Mouse (Mus musculus): ENCODE results near the gene H2afz. TPM values are rescaled to one million over a fixed set of nuclear protein-coding genes. Genes with fewer than 3 reads are reported as not detected.

Gene H2afz
- polyA plus RNA-seq, 1 experiment from 2014 or later, result 1,983 TPM

DNA sequence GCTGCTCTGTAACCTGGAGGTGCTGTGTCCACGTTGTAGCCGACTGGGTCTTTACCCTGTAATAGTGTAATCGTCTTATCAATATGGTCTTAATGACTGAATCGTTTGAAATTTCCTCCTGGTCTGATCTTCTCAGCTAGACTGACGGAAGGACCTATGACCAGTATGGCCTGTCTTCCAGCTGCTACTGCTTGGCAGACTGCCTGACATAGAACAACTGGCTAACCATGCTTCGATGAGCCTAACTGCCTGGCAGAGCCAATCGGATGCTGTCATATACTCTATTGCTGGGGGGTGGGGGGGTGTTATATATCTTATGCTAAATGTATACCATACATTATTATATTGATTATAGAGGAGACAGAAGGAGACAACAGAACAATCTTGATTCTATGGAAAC is 8.2 kb upstream of the H2afz start:
- H3K9me3 ChIP-seq (replicated peaks; ENCODE audit: control insufficient read depth, low read length), result no peaks in the 10 kb centered on the region
- no peak overlapping the region for H3K27ac ChIP-seq (ENCODE audit: low read depth, low read length)
- no peak overlapping the region for H3K4me3 ChIP-seq (ENCODE audit: low read depth, low read length)
- ATAC-seq (no peak), DNase-seq (ENCODE audit: low spot score) (no peak)
- no peak overlapping the region for H3K4me2 ChIP-seq (ENCODE audit: low read length)
- no peaks in the 10 kb centered on the region for H3K4me1 ChIP-seq (ENCODE audit: control insufficient read depth, insufficient read depth, low read length)
- no peaks in the 10 kb centered on the region for H3K36me3 ChIP-seq (ENCODE audit: control insufficient read depth, insufficient read depth, low read length)
- H3K9ac ChIP-seq (ENCODE audit: low read length), result no peak overlapping the region
- no peaks in the 10 kb centered on the region for H3K27me3 ChIP-seq (replicated peaks; ENCODE audit: control insufficient read depth, insufficient read depth, low read length)
- 81% methylated on average over 7 of the region's 7 CpGs for WGBS

DNA sequence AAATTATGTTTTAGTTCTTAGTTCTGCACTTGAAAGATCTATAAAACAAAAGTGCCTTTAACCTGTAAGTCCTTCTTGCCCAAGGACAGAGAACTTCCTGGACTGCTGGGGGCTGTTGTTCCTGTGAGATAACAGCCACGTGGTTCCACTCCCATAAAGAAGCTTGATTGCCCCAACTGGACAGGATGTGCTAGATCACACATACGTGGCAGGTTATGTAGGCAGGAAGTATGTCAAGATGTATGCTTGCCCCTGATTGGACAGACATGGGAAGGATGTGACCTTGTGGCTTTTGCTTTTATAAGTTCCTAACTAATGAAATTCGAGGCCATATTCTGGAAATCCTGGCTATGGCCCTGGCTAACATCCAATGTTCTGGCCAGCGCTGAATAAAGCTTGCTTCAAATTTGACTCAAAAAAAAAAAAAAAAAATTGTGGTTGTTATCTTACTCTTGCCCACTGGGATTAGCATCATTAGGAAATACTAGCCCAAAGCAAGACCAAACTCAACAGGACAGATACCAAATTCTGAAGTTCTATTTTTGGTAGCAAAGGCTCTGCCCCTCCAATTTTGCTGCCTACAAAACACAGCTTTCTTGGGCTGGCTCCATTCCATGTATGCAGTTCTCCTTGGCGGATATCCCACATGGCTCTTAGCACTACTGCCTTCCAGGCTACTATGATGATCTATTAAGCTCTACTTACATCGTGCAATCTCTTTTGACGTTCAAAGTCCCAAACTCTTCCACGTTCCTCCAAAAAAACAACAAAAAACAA is 3.7 kb upstream of the H2afz start:
- H3K27ac ChIP-seq (ENCODE audit: low read depth, low read length), result no peak overlapping the region
- H3K9ac ChIP-seq (ENCODE audit: low read length), result no peak overlapping the region
- ATAC-seq, result no peak
- no peak overlapping the region for H3K4me2 ChIP-seq (ENCODE audit: low read length)
- no peaks in the 10 kb centered on the region for H3K4me1 ChIP-seq (ENCODE audit: control insufficient read depth, insufficient read depth, low read length)
- DNase-seq (ENCODE audit: low spot score), result peak; percentile 45
- no peaks in the 10 kb centered on the region for H3K36me3 ChIP-seq (ENCODE audit: control insufficient read depth, insufficient read depth, low read length)
- no peak overlapping the region for H3K4me3 ChIP-seq (ENCODE audit: low read depth, low read length)
- no peaks in the 10 kb centered on the region for H3K27me3 ChIP-seq (replicated peaks; ENCODE audit: control insufficient read depth, insufficient read depth, low read length)
- no peaks in the 10 kb centered on the region for H3K9me3 ChIP-seq (replicated peaks; ENCODE audit: control insufficient read depth, low read length)
- 81% methylated on average over 8 of the region's 8 CpGs for WGBS

DNA sequence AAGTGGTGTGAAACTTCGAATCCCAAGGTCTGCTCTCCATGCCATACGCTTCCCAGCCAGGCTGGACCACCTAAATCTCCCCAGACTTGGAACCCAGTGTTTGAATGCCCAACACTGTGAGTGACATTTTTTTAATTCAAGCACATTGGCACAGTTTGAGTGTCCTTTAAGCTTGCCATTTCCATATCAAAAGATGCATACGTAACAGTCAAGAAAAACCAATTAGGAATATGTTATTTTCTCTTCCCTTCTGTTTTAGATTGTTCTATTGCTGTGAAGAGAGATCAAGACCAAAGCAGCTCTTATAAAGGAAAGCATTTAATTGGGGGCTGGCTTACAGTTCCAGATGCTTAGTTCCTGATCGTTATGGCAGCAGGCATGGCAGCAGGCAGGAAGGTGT is 2.9 kb upstream of the H2afz start:
- Histone ChIP-seq H3K9ac (ENCODE audit: low read length) (no peak overlapping the region), H3K36me3 (ENCODE audit: control insufficient read depth, insufficient read depth, low read length) (0 out of 2 replicates have a peak, but pooled peaks cover 5% of the 10 kb centered on the region), H3K27ac (ENCODE audit: low read depth, low read length) (no peak overlapping the region), H3K4me1 (ENCODE audit: control insufficient read depth, insufficient read depth, low read length) (no peaks in the 10 kb centered on the region), H3K9me3 (replicated peaks; ENCODE audit: control insufficient read depth, low read length) (no peaks in the 10 kb centered on the region), H3K4me2 (ENCODE audit: low read length) (no peak overlapping the region), H3K27me3 (replicated peaks; ENCODE audit: control insufficient read depth, insufficient read depth, low read length) (no peaks in the 10 kb centered on the region), H3K4me3 (ENCODE audit: low read depth, low read length) (no peak overlapping the region)
- no peak for ATAC-seq
- peak; percentile 59 for DNase-seq (ENCODE audit: low spot score)
- WGBS, result 24% methylated on average over 4 of the region's 4 CpGs

DNA sequence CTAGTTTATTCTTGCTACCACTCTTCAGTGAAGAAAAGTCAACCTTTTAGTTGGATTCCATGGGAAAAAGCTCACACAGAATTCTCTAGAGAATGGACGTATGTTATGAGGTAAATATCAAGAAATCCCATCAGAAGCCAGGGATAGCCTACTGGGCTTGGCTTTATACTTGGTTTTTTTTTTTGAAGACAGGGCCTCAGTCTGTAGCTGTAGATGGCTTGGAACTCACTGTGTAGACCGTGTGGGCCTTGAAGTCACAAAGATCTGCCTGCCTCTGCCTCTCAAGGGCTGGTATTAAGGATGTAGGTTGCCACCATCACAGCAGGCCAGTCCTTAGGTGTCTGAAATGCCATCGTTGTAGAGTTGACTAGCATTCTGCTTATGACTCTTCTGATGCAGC is 1.7 kb upstream of the H2afz start:
- no peak overlapping the region for H3K9ac ChIP-seq (ENCODE audit: low read length)
- H3K27me3 ChIP-seq (replicated peaks; ENCODE audit: control insufficient read depth, insufficient read depth, low read length), result no peaks in the 10 kb centered on the region
- ATAC-seq, result no peak
- no peak overlapping the region for H3K27ac ChIP-seq (ENCODE audit: low read depth, low read length)
- 90% methylated on average over 3 of the region's 3 CpGs for WGBS
- no peak overlapping the region for H3K4me2 ChIP-seq (ENCODE audit: low read length)
- H3K4me1 ChIP-seq (ENCODE audit: control insufficient read depth, insufficient read depth, low read length), result peaks cover 3% of the 10 kb centered on the region; the same call in 1 of the 2 replicates
- H3K36me3 ChIP-seq (ENCODE audit: control insufficient read depth, insufficient read depth, low read length), result peaks cover 11% of the 10 kb centered on the region; the same call in 1 of the 2 replicates
- DNase-seq (ENCODE audit: low spot score), result no peak
- no peaks in the 10 kb centered on the region for H3K9me3 ChIP-seq (replicated peaks; ENCODE audit: control insufficient read depth, low read length)
- no peak overlapping the region for H3K4me3 ChIP-seq (ENCODE audit: low read depth, low read length)

DNA sequence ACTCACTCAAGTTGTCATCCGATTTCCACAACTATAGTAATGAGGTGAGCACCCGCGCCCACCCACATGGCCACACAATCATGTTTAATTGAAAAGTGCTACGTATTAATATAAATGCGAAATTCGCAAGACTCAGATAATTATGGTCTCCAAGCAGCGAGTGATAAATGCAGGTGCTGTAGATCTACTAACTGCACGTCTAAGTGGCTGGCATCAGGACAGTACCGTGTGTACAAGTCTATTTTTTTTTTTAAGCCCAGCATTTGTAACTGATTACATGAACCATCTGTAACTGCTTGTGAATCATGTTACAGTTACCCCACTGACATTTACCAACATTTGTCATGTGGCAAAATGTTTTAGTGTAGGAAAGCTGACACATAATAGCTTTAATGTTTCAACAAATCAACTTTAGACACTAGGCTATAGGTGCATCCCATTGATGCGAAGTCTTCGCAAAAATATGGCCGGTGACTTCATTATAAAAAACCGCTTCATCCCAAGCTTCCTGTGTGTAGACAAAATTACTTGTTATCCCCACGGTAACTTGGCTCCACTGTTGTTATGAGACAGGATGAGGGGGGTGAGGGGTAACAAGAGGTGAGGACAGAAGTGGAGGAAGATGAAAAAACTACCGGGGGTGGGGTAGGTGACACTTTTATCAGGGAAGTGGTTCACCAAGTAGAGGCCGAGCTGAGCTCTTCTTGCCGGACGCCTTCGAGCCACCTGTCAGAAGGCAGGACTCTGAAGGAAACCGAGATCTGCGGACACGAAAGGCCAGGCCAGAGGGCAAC is 760 bp upstream of the H2afz start:
- H3K4me3 ChIP-seq (ENCODE audit: low read depth, low read length), result peak overlapping the region; percentile 84

DNA sequence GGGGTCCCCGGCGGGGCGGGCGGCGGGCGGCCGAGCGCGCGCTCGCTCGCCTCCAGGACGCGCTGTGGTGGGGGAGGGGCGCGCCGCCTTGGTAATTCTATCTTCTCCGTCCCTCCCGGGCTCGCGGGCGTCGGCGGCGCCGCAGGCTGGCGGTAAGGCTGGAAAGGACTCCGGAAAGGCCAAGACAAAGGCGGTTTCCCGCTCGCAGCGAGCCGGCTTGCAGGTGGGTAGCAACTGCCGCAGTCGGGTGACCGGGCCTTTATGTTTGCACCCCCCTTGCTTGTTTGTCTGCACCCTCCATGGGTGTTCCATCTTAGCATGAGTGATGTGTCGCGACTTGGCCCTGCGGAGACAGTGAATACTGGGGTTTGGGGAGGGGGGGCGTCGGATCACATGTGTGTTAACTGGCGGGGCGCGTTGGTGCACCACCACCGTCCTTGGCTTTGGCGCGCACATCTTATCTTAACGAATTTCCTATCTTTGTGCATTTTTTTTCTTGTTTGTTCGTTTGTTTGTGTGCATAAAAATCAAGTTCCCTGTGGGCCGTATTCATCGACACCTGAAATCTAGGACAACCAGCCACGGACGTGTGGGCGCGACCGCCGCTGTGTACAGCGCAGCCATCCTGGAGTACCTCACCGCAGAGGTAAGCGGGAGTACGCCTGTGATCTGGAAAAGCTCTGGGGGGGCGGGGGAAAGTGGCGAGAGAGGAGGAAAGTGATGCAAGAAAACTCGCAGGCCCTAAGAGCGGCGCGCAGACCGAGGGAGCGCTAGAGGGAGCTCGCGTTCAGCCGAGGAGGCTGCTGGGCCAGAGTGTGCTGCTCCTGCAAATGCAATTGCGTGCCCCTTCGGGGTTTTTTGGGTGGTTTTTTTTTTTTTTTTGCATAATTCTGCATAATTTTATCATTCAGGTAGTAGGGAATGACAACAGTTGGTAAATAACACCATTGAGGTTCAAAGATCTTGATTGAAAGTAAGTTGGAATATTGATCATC is 998 bp downstream of the H2afz start:
- peak overlapping the region; percentile 50 for H3K4me2 ChIP-seq (ENCODE audit: low read length)
- peaks cover 11% of the 10 kb centered on the region; the same call in 1 of the 2 replicates for H3K36me3 ChIP-seq (ENCODE audit: control insufficient read depth, insufficient read depth, low read length)
- peak overlapping the region; percentile 84 for H3K4me3 ChIP-seq (ENCODE audit: low read depth, low read length)
- H3K27ac ChIP-seq (ENCODE audit: low read depth, low read length), result peak overlapping the region; percentile 97
- WGBS, result under 1% methylated on average over 69 of the region's 74 CpGs
- H3K27me3 ChIP-seq (replicated peaks; ENCODE audit: control insufficient read depth, insufficient read depth, low read length), result no peaks in the 10 kb centered on the region
- peak overlapping the region; percentile 95 for H3K9ac ChIP-seq (ENCODE audit: low read length)
- peaks cover 6% of the 10 kb centered on the region for H3K4me1 ChIP-seq (ENCODE audit: control insufficient read depth, insufficient read depth, low read length)
- DNase-seq (ENCODE audit: low spot score) (peak; percentile 96), ATAC-seq (peak; percentile 41)
- no peaks in the 10 kb centered on the region for H3K9me3 ChIP-seq (replicated peaks; ENCODE audit: control insufficient read depth, low read length)

More for the DNA sequence above, 760 bp upstream of the H2afz start:
- peaks cover 6% of the 10 kb centered on the region for H3K4me1 ChIP-seq (ENCODE audit: control insufficient read depth, insufficient read depth, low read length)
- H3K27ac ChIP-seq (ENCODE audit: low read depth, low read length), result peak overlapping the region; percentile 97
- H3K36me3 ChIP-seq (ENCODE audit: control insufficient read depth, insufficient read depth, low read length), result peaks cover 11% of the 10 kb centered on the region; the same call in 1 of the 2 replicates
- ATAC-seq (no peak), DNase-seq (ENCODE audit: low spot score) (peak; percentile 30)
- peak overlapping the region; percentile 60 for H3K9ac ChIP-seq (ENCODE audit: low read length)
- peak overlapping the region; percentile 61 for H3K4me2 ChIP-seq (ENCODE audit: low read length)
- no peaks in the 10 kb centered on the region for H3K9me3 ChIP-seq (replicated peaks; ENCODE audit: control insufficient read depth, low read length)
- WGBS, result 40% methylated on average over 22 of the region's 22 CpGs
- no peaks in the 10 kb centered on the region for H3K27me3 ChIP-seq (replicated peaks; ENCODE audit: control insufficient read depth, insufficient read depth, low read length)

DNA sequence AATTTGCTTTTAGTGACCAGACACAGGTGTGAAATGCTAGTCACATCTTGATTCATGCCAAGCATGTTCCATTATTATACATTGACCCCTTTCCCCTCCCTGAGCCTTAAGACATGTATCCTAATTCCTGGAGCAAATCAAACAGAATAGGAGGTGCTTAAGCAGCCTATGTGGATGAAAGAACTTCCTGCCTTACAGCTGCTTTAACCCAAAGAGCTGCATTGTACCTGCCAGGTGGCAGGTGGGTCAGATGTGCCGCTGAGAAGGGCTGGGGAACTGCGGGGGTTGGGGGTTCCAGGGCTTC is 2.8 kb downstream of the H2afz start:
- H3K4me3 ChIP-seq (ENCODE audit: low read depth, low read length), result peak overlapping the region; percentile 82
- 2% methylated on average over 2 of the region's 2 CpGs for WGBS
- no peaks in the 10 kb centered on the region for H3K9me3 ChIP-seq (replicated peaks; ENCODE audit: control insufficient read depth, low read length)
- H3K27ac ChIP-seq (ENCODE audit: low read depth, low read length), result peak overlapping the region; percentile 97
- DNase-seq (ENCODE audit: low spot score), result no peak
- H3K4me1 ChIP-seq (ENCODE audit: control insufficient read depth, insufficient read depth, low read length), result peaks cover 6% of the 10 kb centered on the region
- H3K9ac ChIP-seq (ENCODE audit: low read length), result peak overlapping the region; percentile 98
- no peaks in the 10 kb centered on the region for H3K27me3 ChIP-seq (replicated peaks; ENCODE audit: control insufficient read depth, insufficient read depth, low read length)
- H3K4me2 ChIP-seq (ENCODE audit: low read length), result peak overlapping the region; percentile 81
- H3K36me3 ChIP-seq (ENCODE audit: control insufficient read depth, insufficient read depth, low read length), result peaks cover 11% of the 10 kb centered on the region; the same call in 1 of the 2 replicates
- no peak for ATAC-seq

DNA sequence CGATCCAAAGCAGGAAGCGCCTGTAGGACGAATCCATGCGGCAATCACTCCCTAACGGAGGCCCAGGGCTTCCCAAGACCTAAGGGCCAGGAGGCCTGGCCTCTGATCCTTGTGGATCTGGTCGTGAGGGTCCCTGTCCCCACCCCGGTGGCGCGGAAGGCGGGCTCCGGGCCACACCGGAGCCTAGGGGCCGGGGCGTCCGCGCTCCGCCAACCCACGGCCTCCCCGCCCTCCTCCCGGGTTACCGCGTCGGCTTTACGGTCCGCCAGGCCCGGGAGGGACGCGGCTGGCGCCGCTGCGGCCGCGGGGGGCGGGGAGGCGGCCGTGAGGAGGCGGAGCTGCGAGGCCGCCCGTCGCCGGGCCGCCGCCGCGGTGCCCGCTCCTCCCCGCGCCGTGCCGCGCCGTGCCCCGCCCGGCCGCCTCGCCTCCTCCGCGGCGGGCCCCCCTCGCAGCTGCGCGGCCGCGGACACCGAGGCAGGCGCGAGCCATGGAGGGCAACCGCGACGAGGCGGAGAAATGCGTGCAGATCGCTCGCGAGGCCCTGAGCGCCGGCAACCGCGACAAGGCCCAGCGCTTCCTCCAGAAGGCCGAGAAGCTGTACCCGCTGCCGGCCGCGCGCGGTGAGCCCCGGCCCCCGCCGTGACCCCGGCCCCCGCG is 3.3 kb downstream of the H2afz start, which contains the start of gene Dnajb14:
Dnajb14 (plus strand) TSS at position 239 of the 657 bp plus-strand sequence.
- H3K27me3 ChIP-seq (replicated peaks; ENCODE audit: control insufficient read depth, insufficient read depth, low read length), result no peaks in the 10 kb centered on the region
- peak within 1 kb of the TSS; percentile 82 for H3K4me3 ChIP-seq (ENCODE audit: low read depth, low read length)
- H3K4me2 ChIP-seq (ENCODE audit: low read length), result peak within 1 kb of the TSS; percentile 81
- H3K36me3 ChIP-seq (ENCODE audit: control insufficient read depth, insufficient read depth, low read length), result peaks cover 11% of the 10 kb centered on the region; the same call in 1 of the 2 replicates
- WGBS, result under 1% methylated on average over 33 of the region's 94 CpGs
- H3K9ac ChIP-seq (ENCODE audit: low read length), result peak within 1 kb of the TSS; percentile 98
- peak; percentile 61 for DNase-seq (ENCODE audit: low spot score)
- peak; percentile 27 for ATAC-seq
- H3K4me1 ChIP-seq (ENCODE audit: control insufficient read depth, insufficient read depth, low read length), result peaks cover 6% of the 10 kb centered on the region
- no peaks in the 10 kb centered on the region for H3K9me3 ChIP-seq (replicated peaks; ENCODE audit: control insufficient read depth, low read length)
- H3K27ac ChIP-seq (ENCODE audit: low read depth, low read length), result peak within 1 kb of the TSS; percentile 97
